Mouse (Mus musculus) liver, embryonic 13.5 days (tissue): ENCODE data around the gene 4930402H24Rik. TPM values are rescaled to one million over a fixed set of nuclear protein-coding genes. Genes with fewer than 3 reads are reported as not detected.

Experiments used
- ATAC-seq: fragments of 200-750 bp; cut with Nextera tagmentation; 2 replicates; pipeline ENCODE4 v1.8.0; 2017; ENCODE audit warnings: low read depth, mild to moderate bottlenecking, moderate number of reproducible peaks, moderate library complexity
- DNase-seq: peaks from one replicate; pipeline ENCODE4 v3.0.0; 2022
- H3K27ac ChIP-seq: fragments of 300-500 bp; sonication (generic); 2 replicates; pipeline ENCODE4 v1.5.1; 2015; ENCODE audit warnings: moderate library complexity, mild to moderate bottlenecking, inconsistent platforms
- H3K27me3 ChIP-seq: fragments of 300-500 bp; sonication (generic); 2 replicates; pipeline ENCODE4 v1.6.1; 2015; ENCODE audit warnings: mild to moderate bottlenecking, inconsistent platforms
- H3K36me3 ChIP-seq: fragments of 300-500 bp; sonication (generic); 2 replicates; pipeline ENCODE4 v1.6.1; 2015; ENCODE audit warnings: mild to moderate bottlenecking, inconsistent platforms
- H3K4me1 ChIP-seq: fragments of 300-500 bp; sonication (generic); replicated peaks from 2 replicates; pipeline ENCODE4 v1.6.1; 2015; ENCODE audit warnings: inconsistent platforms
- H3K4me2 ChIP-seq: fragments of 300-500 bp; sonication (generic); 2 replicates; pipeline ENCODE4 v1.6.1; 2015; ENCODE audit warnings: inconsistent platforms, mild to moderate bottlenecking, moderate library complexity
- H3K4me3 ChIP-seq: fragments of 300-500 bp; sonication (generic); replicated peaks from 2 replicates; pipeline ENCODE4 v1.5.1; 2015; ENCODE audit warnings: mild to moderate bottlenecking, inconsistent platforms
- H3K9ac ChIP-seq: fragments of 300-500 bp; sonication (generic); 2 replicates; pipeline ENCODE4 v1.6.1; 2015; ENCODE audit warnings: mild to moderate bottlenecking, inconsistent platforms
- H3K9me3 ChIP-seq: fragments of 300-500 bp; sonication (generic); replicated peaks from 2 replicates; pipeline ENCODE4 v1.6.1; 2016; ENCODE audit warnings: inconsistent platforms
- WGBS: fragments of 180-500 bp; shearing (Covaris S2); methylation state at CpG from one replicate; pipeline ENCODE4 v1.1.7; 2015; ENCODE audit not compliant: insufficient replicate concordance; 5-methylcytosine and 5-hydroxymethylcytosine counted together
- polyA plus RNA-seq: library from polyadenylated mRNA; unstranded; fragments of >200 nt; fragmentation: Nextera tagmentation; extraction: Ambion mirVana; gene quantifications from 2 replicates; pipeline ENCODE4 v1.2.1, GENCODE M21; 2015

4930402H24Rik gene
- polyA plus RNA-seq, 1 experiment from 2014 or later: 10.2 TPM

- DNase-seq (no peak), ATAC-seq (no peak)
- Histone ChIP-seq H3K4me3 (no peak overlapping the region), H3K4me1 (no peaks in the 10 kb centered on the region), H3K27ac (no peak overlapping the region), H3K9ac (no peak overlapping the region), H3K36me3 (no peaks in the 10 kb centered on the region), H3K4me2 (no peak overlapping the region), H3K9me3 (no peaks in the 10 kb centered on the region), H3K27me3 (no peaks in the 10 kb centered on the region)
- 47% methylated on average over 9 of the region's 9 CpGs for WGBS
Measured at GRCm38 (mm10) chr2:130851363-130852246, 54.6 kb downstream of the 4930402H24Rik start.

DNA sequence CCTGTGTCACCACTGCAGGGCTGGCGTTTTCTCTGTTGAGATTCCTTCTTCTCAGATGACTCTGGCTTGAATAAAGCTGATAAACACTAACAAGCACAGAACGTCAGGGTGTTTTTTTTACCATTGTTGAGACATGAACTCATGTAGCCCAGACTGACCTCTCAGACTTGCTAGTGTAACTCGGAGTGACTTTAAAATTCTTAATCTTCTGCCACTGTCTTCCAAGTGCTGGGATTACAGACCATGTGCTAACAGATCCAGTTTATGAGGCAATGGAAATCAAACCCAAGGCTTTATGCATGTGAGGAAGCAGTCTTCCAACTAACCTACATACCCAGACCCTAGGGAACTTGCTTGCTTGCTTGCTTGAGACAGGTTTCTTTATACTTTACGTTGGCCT, 56.5 kb downstream of the 4930402H24Rik start:
- Histone ChIP-seq H3K4me1 (no peaks in the 10 kb centered on the region), H3K27me3 (no peaks in the 10 kb centered on the region)
- WGBS: 62% methylated on average over 4 of the region's 4 CpGs

GRCm38 (mm10) chr2:130848313-130848712, 57.9 kb downstream of the 4930402H24Rik start:
- no peaks in the 10 kb centered on the region for H3K4me1 ChIP-seq
- DNase-seq (no peak), ATAC-seq (no peak)
- H3K27ac ChIP-seq: no peak overlapping the region
- WGBS: 73% methylated on average over 4 of the region's 4 CpGs
- H3K9ac ChIP-seq: no peak overlapping the region
- no peaks in the 10 kb centered on the region for H3K27me3 ChIP-seq
- H3K9me3 ChIP-seq: no peaks in the 10 kb centered on the region
- no peak overlapping the region for H3K4me2 ChIP-seq
- H3K36me3 ChIP-seq: no peaks in the 10 kb centered on the region
- no peak overlapping the region for H3K4me3 ChIP-seq

More for the DNA sequence above, 56.5 kb downstream of the 4930402H24Rik start:
- no peaks in the 10 kb centered on the region for H3K36me3 ChIP-seq
- H3K9me3 ChIP-seq: no peaks in the 10 kb centered on the region
- no peak overlapping the region for H3K4me3 ChIP-seq
- ATAC-seq: no peak
- no peak overlapping the region for H3K27ac ChIP-seq
- no peak overlapping the region for H3K4me2 ChIP-seq
- H3K9ac ChIP-seq: no peak overlapping the region
- no peak for DNase-seq

DNA sequence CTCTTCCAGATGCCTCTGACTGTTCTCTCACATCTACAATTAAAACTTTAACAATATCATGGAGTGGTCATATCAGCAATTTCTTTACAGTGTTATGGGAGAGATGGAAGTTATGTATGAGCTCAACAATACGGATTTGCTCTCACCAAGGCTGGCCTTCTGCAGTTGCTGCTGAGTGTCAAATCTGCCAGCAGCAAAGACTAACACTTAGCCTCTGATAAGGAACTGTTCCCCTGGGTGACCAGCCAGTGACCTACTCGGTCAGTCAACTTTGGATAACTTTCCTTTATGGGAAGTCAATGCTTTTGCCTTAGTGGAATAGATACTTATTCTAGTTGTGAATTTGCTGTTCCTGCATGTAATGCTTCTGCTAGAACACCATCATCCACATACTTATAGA, 62.6 kb downstream of the 4930402H24Rik start:
- no peak for DNase-seq

DNA sequence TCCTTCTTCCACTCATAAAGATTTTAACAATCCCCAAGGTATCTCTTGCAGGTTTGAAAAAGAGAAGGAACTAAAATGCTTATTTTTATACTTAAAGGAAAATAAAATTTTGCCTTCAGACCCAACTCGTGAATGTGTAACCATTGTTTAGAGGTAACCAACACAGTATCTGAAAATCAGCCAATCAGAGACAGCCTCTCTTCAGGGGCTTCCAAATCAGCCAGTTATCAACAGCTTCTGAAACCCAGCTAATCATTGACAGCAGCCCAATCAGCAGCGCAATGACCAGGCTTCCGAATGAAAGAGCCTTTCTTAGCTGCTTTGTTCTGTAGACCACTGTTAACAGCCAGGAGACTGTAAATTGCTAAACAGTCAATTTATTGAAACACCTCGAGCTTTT, 65.4 kb downstream of the 4930402H24Rik start:
- Histone ChIP-seq H3K27me3 (0 out of 2 replicates have a peak, but pooled peaks cover 12% of the 10 kb centered on the region), H3K4me2 (peak overlapping the region; percentile 98), H3K27ac (no peak overlapping the region), H3K4me1 (peaks cover 30% of the 10 kb centered on the region), H3K4me3 (no peak overlapping the region), H3K9ac (no peak overlapping the region), H3K36me3 (peaks cover 12% of the 10 kb centered on the region), H3K9me3 (no peaks in the 10 kb centered on the region)
- DNase-seq: peak; percentile 31
- WGBS: 12% methylated on average over 4 of the region's 4 CpGs
- 0 out of 2 replicates have a peak, but pooled peaks have one; percentile 11 for ATAC-seq

More for the DNA sequence above, 62.6 kb downstream of the 4930402H24Rik start:
- Histone ChIP-seq H3K27ac (no peak overlapping the region), H3K4me2 (no peak overlapping the region), H3K36me3 (no peaks in the 10 kb centered on the region), H3K4me1 (peaks cover 21% of the 10 kb centered on the region), H3K9ac (no peak overlapping the region), H3K4me3 (no peak overlapping the region), H3K9me3 (no peaks in the 10 kb centered on the region), H3K27me3 (0 out of 2 replicates have a peak, but pooled peaks cover 12% of the 10 kb centered on the region)
- ATAC-seq: no peak
- 31% methylated on average over 2 of the region's 2 CpGs for WGBS

GRCm38 (mm10) chr2:130839874-130840661, 66.1 kb downstream of the 4930402H24Rik start:
- Histone ChIP-seq H3K4me3 (peak overlapping the region; percentile 90), H3K4me2 (peak overlapping the region; percentile 98), H3K9me3 (no peaks in the 10 kb centered on the region), H3K4me1 (peaks cover 30% of the 10 kb centered on the region), H3K27me3 (0 out of 2 replicates have a peak, but pooled peaks cover 12% of the 10 kb centered on the region), H3K27ac (peak overlapping the region; percentile 82), H3K36me3 (peaks cover 17% of the 10 kb centered on the region), H3K9ac (peak overlapping the region; percentile 83)
- ATAC-seq (peak; percentile 88), DNase-seq (peak; percentile 72)
- WGBS: 1% methylated on average over 77 of the region's 77 CpGs

DNA sequence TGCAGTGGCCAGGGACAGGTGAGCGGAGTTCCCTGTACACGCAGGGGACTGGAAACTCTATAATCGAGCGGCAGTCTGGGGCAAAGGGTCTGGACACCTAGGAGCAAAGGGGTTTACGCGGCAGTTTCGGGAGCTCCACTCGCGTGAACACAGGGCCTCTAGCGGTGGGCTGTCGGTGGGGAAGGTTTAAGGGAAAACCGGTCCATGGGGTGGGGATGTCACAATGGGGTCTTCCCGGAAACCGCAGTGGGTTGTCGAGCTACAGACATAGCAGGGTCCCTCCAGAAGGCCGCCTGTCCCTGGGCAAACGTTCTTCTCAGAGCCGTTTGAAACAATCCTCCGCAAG, 66.7 kb downstream of the 4930402H24Rik start:
- Histone ChIP-seq H3K4me3 (peak overlapping the region; percentile 90), H3K9ac (peak overlapping the region; percentile 83), H3K27ac (peak overlapping the region; percentile 82), H3K27me3 (0 out of 2 replicates have a peak, but pooled peaks cover 12% of the 10 kb centered on the region), H3K36me3 (peaks cover 17% of the 10 kb centered on the region), H3K4me2 (peak overlapping the region; percentile 98), H3K4me1 (peaks cover 30% of the 10 kb centered on the region), H3K9me3 (no peaks in the 10 kb centered on the region)
- peak; percentile 42 for ATAC-seq
- DNase-seq: no peak
- under 1% methylated on average over 19 of the region's 19 CpGs for WGBS

DNA sequence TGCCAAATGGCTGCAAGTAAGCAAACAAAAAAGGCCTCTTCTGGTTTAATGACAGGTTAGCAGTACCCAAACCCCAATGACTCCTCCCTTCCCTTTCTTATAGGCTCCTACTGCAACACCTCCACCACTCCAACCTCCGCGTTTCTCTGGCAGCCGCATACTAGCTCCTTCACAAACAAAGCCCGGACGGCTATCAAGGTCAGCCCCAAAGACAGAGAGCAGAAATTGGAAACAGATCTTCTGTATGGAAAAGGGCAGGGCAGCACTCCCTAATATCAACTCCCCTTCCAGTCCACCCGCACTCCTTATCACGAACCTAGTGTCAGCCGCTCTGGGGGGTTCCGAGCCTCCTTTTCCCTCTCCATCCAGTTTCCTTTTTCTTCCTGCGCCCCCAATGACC, 67.1 kb downstream of the 4930402H24Rik start:
- peak overlapping the region; percentile 83 for H3K9ac ChIP-seq

DNA sequence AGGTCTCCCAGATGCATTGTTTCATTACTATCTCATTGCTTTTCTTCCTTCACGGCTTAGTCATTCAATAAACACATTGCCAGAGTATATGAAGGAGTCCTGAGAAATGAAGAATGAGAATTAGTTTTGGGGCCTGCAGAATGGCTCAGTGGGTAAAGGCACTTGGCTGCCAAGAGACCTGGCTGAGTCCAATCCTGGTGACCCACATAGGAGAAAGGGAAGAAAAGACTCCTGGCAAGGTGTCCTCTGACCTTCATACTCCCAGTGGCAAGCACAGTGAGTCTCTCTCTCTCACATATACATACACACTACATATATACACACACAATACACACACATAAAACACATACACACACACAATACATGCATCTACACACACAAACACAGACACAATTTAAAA, 68.1 kb downstream of the 4930402H24Rik start:
- 89% methylated on average over 1 of the region's 1 CpGs for WGBS
- peak overlapping the region; percentile 98; the same call in 1 of the 2 replicates for H3K4me2 ChIP-seq

More for the DNA sequence above, 67.1 kb downstream of the 4930402H24Rik start:
- DNase-seq (peak; percentile 33), ATAC-seq (peak; percentile 7; the same call in 1 of the 2 replicates)
- 0 out of 2 replicates have a peak, but pooled peaks cover 12% of the 10 kb centered on the region for H3K27me3 ChIP-seq
- peaks cover 30% of the 10 kb centered on the region for H3K4me1 ChIP-seq
- WGBS: 0% methylated on average over 10 of the region's 10 CpGs
- peaks cover 17% of the 10 kb centered on the region for H3K36me3 ChIP-seq
- peak overlapping the region; percentile 98 for H3K4me2 ChIP-seq
- H3K9me3 ChIP-seq: no peaks in the 10 kb centered on the region
- peak overlapping the region; percentile 82 for H3K27ac ChIP-seq
- H3K4me3 ChIP-seq: peak overlapping the region; percentile 90

DNA sequence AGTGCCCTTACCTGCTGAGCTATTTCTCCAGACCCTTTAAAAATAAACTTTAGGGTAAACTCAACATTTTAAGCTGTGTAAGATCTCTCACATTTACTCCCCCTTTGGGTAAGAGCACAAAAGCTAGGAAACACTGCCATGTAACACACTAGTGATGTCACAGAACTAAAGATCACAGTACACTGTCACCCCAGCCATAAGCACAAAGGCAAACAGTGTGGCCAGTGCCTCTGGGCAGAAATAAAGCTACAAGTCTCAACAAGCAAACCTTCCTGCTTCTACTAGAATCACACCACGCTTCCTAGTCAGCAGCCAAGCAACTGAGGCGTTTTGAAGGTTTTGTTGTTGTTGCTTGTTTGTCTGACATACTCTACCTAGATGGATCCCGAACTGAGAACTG, 72.5 kb downstream of the 4930402H24Rik start:
- H3K36me3 ChIP-seq: peaks cover 22% of the 10 kb centered on the region

More for the DNA sequence above, 68.1 kb downstream of the 4930402H24Rik start:
- ATAC-seq (no peak), DNase-seq (no peak)
- H3K36me3 ChIP-seq: peaks cover 17% of the 10 kb centered on the region
- no peak overlapping the region for H3K4me3 ChIP-seq
- peaks cover 36% of the 10 kb centered on the region for H3K4me1 ChIP-seq
- 0 out of 2 replicates have a peak, but pooled peaks cover 11% of the 10 kb centered on the region for H3K27me3 ChIP-seq
- H3K27ac ChIP-seq: no peak overlapping the region
- H3K9ac ChIP-seq: no peak overlapping the region
- H3K9me3 ChIP-seq: no peaks in the 10 kb centered on the region

DNA sequence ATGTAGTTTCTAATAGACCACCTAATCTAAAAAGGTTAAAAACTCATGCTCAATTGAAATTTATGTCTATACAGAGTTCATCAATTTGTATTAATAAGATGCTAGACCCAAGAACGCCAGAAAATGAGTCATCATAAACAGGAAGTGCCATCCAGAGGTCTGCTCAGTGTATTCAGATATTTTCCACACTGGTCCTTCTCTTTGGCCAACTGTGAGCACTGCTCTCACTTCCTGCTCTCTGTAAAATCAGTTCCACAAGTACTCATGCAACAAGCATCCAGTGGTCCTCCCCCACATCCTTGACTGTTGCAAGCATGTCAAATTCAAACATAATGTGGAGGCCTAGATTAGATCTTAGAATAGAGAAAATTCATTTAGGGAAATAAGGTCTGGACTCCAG, 73.6 kb downstream of the 4930402H24Rik start:
- no peak overlapping the region for H3K4me2 ChIP-seq
- DNase-seq: no peak
- H3K9ac ChIP-seq: no peak overlapping the region
- no peak overlapping the region for H3K27ac ChIP-seq
- WGBS: 34% methylated on average over 1 of the region's 1 CpGs
- no peaks in the 10 kb centered on the region for H3K9me3 ChIP-seq
- no peaks in the 10 kb centered on the region for H3K27me3 ChIP-seq
- H3K36me3 ChIP-seq: peaks cover 19% of the 10 kb centered on the region
- H3K4me1 ChIP-seq: peaks cover 13% of the 10 kb centered on the region
- ATAC-seq: no peak
- H3K4me3 ChIP-seq: no peak overlapping the region

More for the DNA sequence above, 72.5 kb downstream of the 4930402H24Rik start:
- Histone ChIP-seq H3K27me3 (no peaks in the 10 kb centered on the region), H3K27ac (no peak overlapping the region), H3K4me3 (no peak overlapping the region), H3K4me1 (peaks cover 23% of the 10 kb centered on the region), H3K4me2 (no peak overlapping the region), H3K9ac (no peak overlapping the region), H3K9me3 (no peaks in the 10 kb centered on the region)
- ATAC-seq (no peak), DNase-seq (no peak)
- 58% methylated on average over 3 of the region's 3 CpGs for WGBS
